Comparison of ENCODE assay signal across 17 mouse cellular contexts in the genomic region with DNA sequence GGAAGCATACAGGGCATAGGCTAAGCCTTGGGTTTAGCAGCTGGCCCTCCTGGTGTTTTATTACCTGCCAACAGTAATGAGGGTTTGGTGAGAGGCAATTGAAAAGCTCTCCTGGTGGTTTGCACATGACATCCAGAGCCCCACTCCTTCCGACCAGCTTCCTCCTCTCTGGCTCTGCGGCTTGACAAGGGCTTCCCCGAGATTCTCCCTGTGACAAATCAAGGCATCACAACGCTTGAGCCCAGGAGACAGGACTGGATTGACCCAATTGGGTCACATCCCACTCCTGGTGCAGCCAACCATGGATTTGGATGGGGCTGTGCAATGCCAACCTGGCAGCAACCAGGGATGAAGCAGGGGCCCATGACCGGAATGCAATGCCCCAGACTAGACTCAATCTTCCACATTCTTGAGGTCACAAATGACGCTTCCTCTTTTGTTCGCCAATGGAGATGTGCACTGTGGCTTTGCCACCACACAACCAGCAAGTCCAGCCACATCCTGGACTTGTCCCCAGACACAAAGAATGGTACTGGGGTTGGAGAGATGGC. TPM values are rescaled to one million over a fixed set of nuclear protein-coding genes. Genes with fewer than 3 reads are reported as not detected.
DNase-seq lines count a peak whose midpoint lies in the region; ATAC-seq lines count a peak whose summit lies in the region.
"Had no signal": no experiment of that assay in that cellular context is flagged by ENCODE, and none has a peak within 500 bp of the region (broad histone marks: within the 10 kb centered on the region; RNA-seq: fewer than 3 reads in every experiment).

No protein-coding gene starts in this region.

- no peak overlapping the region for H3K9ac ChIP-seq in hindbrain, embryonic 12.5 days
- H3K9ac ChIP-seq: hindbrain, embryonic 13.5 days; intestine, embryonic 15.5 days; limb, embryonic 15.5 days; neural tube, embryonic 13.5 days had no signal

- H3K4me3 ChIP-seq in hindbrain, embryonic 12.5 days = no peak overlapping the region
- H3K4me3 ChIP-seq: hindbrain, embryonic 13.5 days; intestine, embryonic 15.5 days; limb, embryonic 15.5 days; neural tube, embryonic 13.5 days had no signal

- WGBS in hindbrain, embryonic 12.5 days = 88% methylated on average over 7 of the region's 7 CpGs

- H3K36me3 ChIP-seq in hindbrain, embryonic 12.5 days = no peaks in the 10 kb centered on the region
- H3K36me3 ChIP-seq: hindbrain, embryonic 13.5 days; intestine, embryonic 15.5 days; limb, embryonic 15.5 days; neural tube, embryonic 13.5 days had no signal

- no peak overlapping the region for H3K4me2 ChIP-seq in hindbrain, embryonic 12.5 days (replicated peaks)
- H3K4me2 ChIP-seq: hindbrain, embryonic 13.5 days; intestine, embryonic 15.5 days; limb, embryonic 15.5 days; neural tube, embryonic 13.5 days had no signal

- 0 out of 2 replicates have a peak, but pooled peaks cover 6% of the 10 kb centered on the region for H3K27me3 ChIP-seq in hindbrain, embryonic 12.5 days
- H3K27me3 ChIP-seq: hindbrain, embryonic 13.5 days; intestine, embryonic 15.5 days; neural tube, embryonic 13.5 days had no signal

- ATAC-seq in monocyte, adult 5-6 weeks (replicated peaks; ENCODE audit: insufficient number of reproducible peaks, low FRiP score, low TSS enrichment, poor library complexity, severe bottlenecking) = peak; percentile 53; the same call in 1 of the 2 replicates
- ATAC-seq in hindbrain, embryonic 12.5 days (ENCODE audit: low FRiP score) = no peak
- ATAC-seq: intestine, embryonic 15.5 days had no signal

- no peaks in the 10 kb centered on the region for H3K4me1 ChIP-seq in hindbrain, embryonic 12.5 days
- H3K4me1 ChIP-seq: hindbrain, embryonic 13.5 days; intestine, embryonic 15.5 days; limb, embryonic 15.5 days; neural tube, embryonic 13.5 days had no signal

- DNase-seq in kidney, adult 11 months = peak; percentile 34
- no peak for DNase-seq in kidney, postnatal 10 days
- DNase-seq in cerebellum, adult 9-10 months = peak; percentile 27
- DNase-seq in forelimb bud, embryonic 11.5 days (ENCODE audit: low read depth, low spot score) = peak; percentile 51
- DNase-seq in spleen, postnatal 4 days (ENCODE audit: low spot score in 2 of 2) = no peak
- DNase-seq in testis, postnatal 14 days (ENCODE audit: low spot score) = no peak
- DNase-seq: B cell, adult 2 months; heart, adult 18-20 months; layer of hippocampus, adult 9-11 months; lung, postnatal 14 days; thymus, adult 2 months had no signal

- H3K9me3 ChIP-seq in hindbrain, embryonic 12.5 days (replicated peaks) = no peaks in the 10 kb centered on the region
- H3K9me3 ChIP-seq: hindbrain, embryonic 13.5 days; intestine, embryonic 15.5 days; limb, embryonic 15.5 days had no signal

- no peak overlapping the region for H3K27ac ChIP-seq in hindbrain, embryonic 12.5 days
- H3K27ac ChIP-seq: hindbrain, embryonic 13.5 days; intestine, embryonic 15.5 days; limb, embryonic 15.5 days; neural tube, embryonic 13.5 days had no signal

RNA-seq across cellular contexts. Expression of a gene that starts 11.2 kb away (rescaled TPM):
- total RNA-seq in monocyte, adult 5-6 weeks (2017) = not detected in 3 replicates
- polyA plus RNA-seq in hindbrain, embryonic 12.5 days (2016; fragmentation: Nextera tagmentation; extraction: Ambion mirVana) = 13.6 and 15.9 TPM in 2 replicates

RNA-seq across cellular contexts. Expression of a gene that starts 54.7 kb away (rescaled TPM):
- total RNA-seq in monocyte, adult 5-6 weeks (2017) = 7.1 to 11.7 TPM (median 9.6 TPM) in 3 replicates
- 20.1 and 38.1 TPM in 2 replicates for polyA plus RNA-seq in hindbrain, embryonic 12.5 days (2016; fragmentation: Nextera tagmentation; extraction: Ambion mirVana)

Comparison
In these comparisons a context has a peak if more than half of its experiments do, and no peak if none do; other contexts are left out.
1. DNase-seq: peak in kidney, adult 11 months (single experiment), cerebellum, adult 9-10 months (single experiment) and forelimb bud, embryonic 11.5 days (single experiment); none in kidney, postnatal 10 days (single experiment), spleen, postnatal 4 days (0 of 2) and testis, postnatal 14 days (single experiment).